Mouse (Mus musculus): ENCODE data around the gene Hnrnpl.

GRCm38 (mm10) chr7:28821261-28821831, 13.0 kb downstream of the Hnrnpl start:
- TF ChIP-seq POLR2A (IDR thresholded peaks at IDR 0.05; ENCODE audit: extremely low read depth, insufficient read depth, low read length): no peak
- no peak for TF ChIP-seq CTCF (IDR thresholded peaks at IDR 0.05; ENCODE audit: low read depth, low read length)
